Mouse (Mus musculus) neural tube, embryonic 11.5 days (tissue): ENCODE measurements around the gene Hoxa9. TPM values are rescaled to one million over a fixed set of nuclear protein-coding genes. Genes with fewer than 3 reads are reported as not detected.
A peak's percentile ranks its signal among the peaks of the same experiment; 100 is the strongest.

ENCODE experiments used
- ATAC-seq: fragments of 200-750 bp; cut with Nextera tagmentation; 2 replicates; pipeline ENCODE4 v1.8.0; 2017; ENCODE audit warnings: moderate number of reproducible peaks, mild to moderate bottlenecking, moderate TSS enrichment, moderate library complexity; ENCODE audit not compliant: insufficient read depth, low FRiP score, low TSS enrichment
- DNase-seq: peaks from one replicate; pipeline ENCODE4 v3.0.0-alpha.2; 2015; ENCODE audit warnings: low spot score
- H3K27ac ChIP-seq: fragments of 300-500 bp; sonication (generic); 2 replicates; pipeline ENCODE4 v1.5.1; 2014; ENCODE audit warnings: low read depth, mild to moderate bottlenecking, low read length
- H3K27me3 ChIP-seq: fragments of 300-500 bp; sonication (generic); 2 replicates; pipeline ENCODE4 v1.6.1; 2014; ENCODE audit warnings: mild to moderate bottlenecking, low read length, mixed read lengths; ENCODE audit not compliant: control insufficient read depth, insufficient read depth
- H3K36me3 ChIP-seq: fragments of 300-500 bp; sonication (generic); 2 replicates; pipeline ENCODE4 v1.6.1; 2014; ENCODE audit warnings: mild to moderate bottlenecking, low read length, moderate library complexity, mixed read lengths; ENCODE audit not compliant: control insufficient read depth, insufficient read depth
- H3K4me1 ChIP-seq: fragments of 300-500 bp; sonication (generic); 2 replicates; pipeline ENCODE4 v1.6.1; 2014; ENCODE audit warnings: low read length, mixed read lengths; ENCODE audit not compliant: control insufficient read depth, insufficient read depth
- H3K4me2 ChIP-seq: fragments of 300-500 bp; sonication (generic); 2 replicates; pipeline ENCODE4 v1.6.1; 2014; ENCODE audit warnings: low read depth, mild to moderate bottlenecking, moderate library complexity
- H3K4me3 ChIP-seq: fragments of 300-500 bp; sonication (generic); 2 replicates; pipeline ENCODE4 v1.5.1; 2014; ENCODE audit warnings: low read depth, low read length
- H3K9ac ChIP-seq: fragments of 300-500 bp; sonication (generic); 2 replicates; pipeline ENCODE4 v1.6.1; 2014; ENCODE audit warnings: mild to moderate bottlenecking, low read length
- H3K9me3 ChIP-seq: fragments of 300-500 bp; sonication (generic); 2 replicates; pipeline ENCODE4 v1.6.1; 2016; ENCODE audit warnings: low read length; ENCODE audit not compliant: control insufficient read depth
- WGBS: fragments of 180-500 bp; shearing (Covaris S2); extraction: QIAGEN DNeasy Blood & Tissue Kit; methylation state at CpG from one replicate; pipeline ENCODE4 v1.1.7; 2014; 5-methylcytosine and 5-hydroxymethylcytosine counted together
- microRNA counts: library from miRNA; unstranded; fragments of <30 nt; microRNA quantifications from one replicate; lab custom pipeline; 2015
- microRNA-seq: library from miRNA; unstranded; fragments of <30 nt; microRNA quantifications from one replicate; pipeline ENCODE4, GENCODE M21; 2016
- polyA plus RNA-seq: library from polyadenylated mRNA; unstranded; fragments of >200 nt; fragmentation: Nextera tagmentation; extraction: Ambion mirVana; gene quantifications from 2 replicates; pipeline ENCODE4 v1.2.1, GENCODE M21; 2014

The Hoxa9 gene
- polyA plus RNA-seq, 1 experiment from 2014 or later = 98.8 TPM

DNA sequence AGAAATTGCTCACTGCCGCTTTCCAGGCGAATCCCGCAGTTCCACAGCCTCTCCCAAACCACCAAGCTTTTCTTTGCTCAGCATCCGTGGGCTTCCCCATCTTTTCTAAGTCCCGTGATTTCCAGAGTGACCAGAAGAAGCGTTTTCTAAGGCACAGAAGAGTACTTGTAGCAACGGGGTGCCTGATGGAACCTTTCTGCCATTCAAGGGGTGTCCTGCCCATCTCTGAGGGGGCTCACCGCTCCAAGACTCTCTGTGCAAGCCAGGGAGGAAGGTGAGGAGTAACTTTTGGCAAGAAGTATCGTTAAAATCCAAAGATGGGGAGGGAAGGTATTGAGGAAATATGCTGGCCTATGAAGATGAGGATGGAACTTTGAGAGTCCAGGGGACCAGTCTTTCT, 53.1 kb downstream of the Hoxa9 start:
- H3K4me1 ChIP-seq = peaks cover 51% of the 10 kb centered on the region
- H3K9me3 ChIP-seq = no peaks in the 10 kb centered on the region
- no peaks in the 10 kb centered on the region for H3K36me3 ChIP-seq
- no peaks in the 10 kb centered on the region for H3K27me3 ChIP-seq
- WGBS = 1% methylated on average over 9 of the region's 9 CpGs
- peak overlapping the region; percentile 100 for H3K27ac ChIP-seq
- ATAC-seq = no peak
- DNase-seq = peak; percentile 54
- H3K4me2 ChIP-seq = peak overlapping the region; percentile 78
- H3K4me3 ChIP-seq = peak overlapping the region; percentile 91
- peak overlapping the region; percentile 99 for H3K9ac ChIP-seq

DNA sequence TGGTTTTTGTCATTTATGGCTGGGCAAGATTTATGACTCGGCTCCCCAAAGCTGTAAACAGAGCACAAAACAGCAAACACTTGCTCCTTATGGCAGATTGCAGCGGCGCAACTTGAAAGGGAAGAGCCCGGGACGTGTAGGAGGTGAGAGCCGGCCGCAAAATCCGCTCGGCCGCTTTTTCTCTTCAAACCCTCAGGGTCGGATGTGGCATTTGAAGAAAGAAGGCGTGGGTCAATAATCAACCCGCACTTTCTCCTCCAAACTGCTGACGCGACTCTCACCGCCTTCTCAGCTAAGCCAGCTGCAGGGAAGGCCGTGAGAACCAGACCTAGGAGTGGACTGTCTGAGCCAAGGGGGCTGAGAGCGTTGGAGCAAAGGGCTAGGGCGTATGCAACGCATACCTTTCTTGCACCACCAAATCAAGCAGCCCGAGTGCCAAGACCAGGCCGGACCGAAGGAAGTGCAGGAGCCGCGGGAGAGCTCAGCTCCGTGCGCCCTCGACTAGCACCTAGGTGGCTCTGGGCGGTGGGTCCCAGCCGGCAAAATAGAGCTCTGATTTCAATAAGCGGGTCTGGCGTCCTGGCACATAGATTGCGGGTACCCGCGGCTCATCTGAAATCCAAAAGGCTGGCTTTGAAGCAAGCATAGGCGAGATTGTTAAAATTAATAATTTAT, 53.7 kb downstream of the Hoxa9 start, which contains the start of gene 5730596B20Rik:
5730596B20Rik (plus strand) TSS at position 438 of the 675 bp plus-strand sequence.
- peaks cover 48% of the 10 kb centered on the region for H3K4me1 ChIP-seq

DNA sequence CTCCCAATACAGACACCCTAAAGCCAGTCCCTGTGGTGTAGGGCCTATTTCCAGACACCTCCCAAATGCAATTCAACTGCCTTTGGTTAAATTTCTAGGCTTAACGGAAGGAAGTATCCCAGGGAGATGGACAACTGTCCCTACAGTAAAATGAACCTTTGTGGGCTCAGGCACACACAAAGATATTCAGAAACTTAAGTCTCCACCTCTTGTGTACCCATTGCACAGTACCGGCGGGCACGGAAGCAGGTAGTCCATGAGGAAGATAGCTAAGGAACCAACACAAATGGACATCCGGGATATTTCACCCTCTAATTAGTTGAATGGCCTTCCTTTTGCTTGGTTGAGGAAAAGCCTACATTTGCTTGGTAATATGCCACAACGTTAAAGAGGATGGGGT, 54.5 kb downstream of the Hoxa9 start:
- Histone ChIP-seq H3K4me2 (peak overlapping the region; percentile 78), H3K9me3 (no peaks in the 10 kb centered on the region), H3K9ac (peak overlapping the region; percentile 99), H3K36me3 (peaks cover 3% of the 10 kb centered on the region; the same call in 1 of the 2 replicates), H3K27me3 (no peaks in the 10 kb centered on the region), H3K27ac (peak overlapping the region; percentile 100), H3K4me1 (peaks cover 48% of the 10 kb centered on the region), H3K4me3 (peak overlapping the region; percentile 91)
- ATAC-seq (no peak), DNase-seq (peak; percentile 66)
- WGBS = 1% methylated on average over 6 of the region's 6 CpGs

More for the DNA sequence above, 53.7 kb downstream of the Hoxa9 start, which contains the start of gene 5730596B20Rik:
- peak; percentile 84 for DNase-seq
- H3K9ac ChIP-seq = peak within 1 kb of the TSS; percentile 99
- ATAC-seq = peak; percentile 22; the same call in 1 of the 2 replicates
- under 1% methylated on average over 36 of the region's 36 CpGs for WGBS
- peak within 1 kb of the TSS; percentile 91 for H3K4me3 ChIP-seq
- H3K36me3 ChIP-seq = peaks cover 1% of the 10 kb centered on the region; the same call in 1 of the 2 replicates
- peak within 1 kb of the TSS; percentile 78 for H3K4me2 ChIP-seq
- H3K27me3 ChIP-seq = no peaks in the 10 kb centered on the region
- H3K27ac ChIP-seq = peak within 1 kb of the TSS; percentile 100
- H3K9me3 ChIP-seq = no peaks in the 10 kb centered on the region

DNA sequence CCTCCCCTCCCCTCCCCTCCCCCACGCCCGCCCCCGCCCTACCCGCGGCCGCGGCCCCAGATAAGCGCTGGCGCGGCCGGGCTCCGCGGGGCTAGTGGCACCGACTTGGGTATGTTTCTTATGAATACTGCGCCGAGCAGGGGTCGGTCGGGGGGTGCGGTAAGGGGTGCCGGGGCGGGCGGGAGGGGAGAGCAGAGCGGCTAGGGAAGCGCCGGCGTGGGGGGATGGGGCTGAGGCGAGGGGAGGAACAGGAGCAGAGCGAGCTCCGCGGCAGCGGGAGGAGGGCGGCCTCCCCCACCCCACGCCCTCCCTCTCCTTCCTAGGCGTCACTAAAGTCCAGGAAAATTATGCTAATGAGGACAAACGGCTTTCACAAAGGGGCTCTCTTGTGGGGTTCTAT, 55.0 kb downstream of the Hoxa9 start:
- Histone ChIP-seq H3K36me3 (peaks cover 3% of the 10 kb centered on the region; the same call in 1 of the 2 replicates), H3K27ac (peak overlapping the region; percentile 100), H3K27me3 (no peaks in the 10 kb centered on the region), H3K9me3 (no peaks in the 10 kb centered on the region), H3K9ac (peak overlapping the region; percentile 99), H3K4me2 (peak overlapping the region; percentile 78), H3K4me1 (peaks cover 48% of the 10 kb centered on the region), H3K4me3 (peak overlapping the region; percentile 91)
- ATAC-seq (peak; percentile 32), DNase-seq (peak; percentile 89)
- under 1% methylated on average over 14 of the region's 35 CpGs for WGBS

DNA sequence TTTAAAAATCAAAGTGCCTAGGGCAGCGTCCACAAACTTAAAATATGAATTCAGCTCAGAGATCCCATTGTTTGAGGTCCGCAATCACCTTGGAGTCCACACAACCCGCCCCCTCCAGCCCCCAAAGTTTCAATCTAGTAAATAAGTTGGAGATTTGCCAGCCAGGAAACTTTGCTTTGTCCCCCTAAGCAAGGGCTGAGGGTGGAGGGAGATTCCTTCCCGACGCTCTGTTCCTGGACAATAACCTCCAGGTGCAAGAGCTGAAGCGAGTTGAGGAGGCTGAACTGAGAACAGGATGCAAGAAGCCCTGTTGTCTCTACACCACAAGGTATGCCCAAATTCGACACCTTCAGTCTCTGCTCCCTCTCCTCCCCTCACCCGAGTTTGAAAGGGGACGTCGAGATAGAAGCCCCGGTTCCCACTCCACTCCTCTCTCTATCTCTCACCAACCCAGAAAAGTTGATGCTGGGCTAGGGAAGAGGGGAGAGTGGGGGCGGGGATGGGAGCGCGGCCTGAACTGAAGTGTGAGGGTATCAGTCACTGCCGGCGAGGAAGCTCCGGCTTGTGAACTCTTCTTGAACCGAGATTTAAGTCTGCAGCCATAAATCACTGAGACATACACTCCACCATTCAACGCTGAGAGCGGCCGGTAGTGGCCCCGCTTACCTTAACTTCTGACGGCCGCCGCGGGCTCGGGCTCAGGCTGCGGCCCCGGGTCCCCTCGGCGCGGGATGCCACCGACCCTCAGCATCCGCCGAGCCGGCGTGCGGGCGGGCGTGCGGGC, 55.7 kb downstream of the Hoxa9 start:
- Histone ChIP-seq H3K27ac (peak overlapping the region; percentile 100), H3K36me3 (peaks cover 3% of the 10 kb centered on the region), H3K4me1 (peaks cover 48% of the 10 kb centered on the region), H3K4me3 (peak overlapping the region; percentile 91), H3K9me3 (no peaks in the 10 kb centered on the region), H3K27me3 (no peaks in the 10 kb centered on the region), H3K9ac (peak overlapping the region; percentile 99), H3K4me2 (peak overlapping the region; percentile 78)
- ATAC-seq (peak; percentile 63), DNase-seq (peak; percentile 91)
- WGBS = under 1% methylated on average over 40 of the region's 41 CpGs

DNA sequence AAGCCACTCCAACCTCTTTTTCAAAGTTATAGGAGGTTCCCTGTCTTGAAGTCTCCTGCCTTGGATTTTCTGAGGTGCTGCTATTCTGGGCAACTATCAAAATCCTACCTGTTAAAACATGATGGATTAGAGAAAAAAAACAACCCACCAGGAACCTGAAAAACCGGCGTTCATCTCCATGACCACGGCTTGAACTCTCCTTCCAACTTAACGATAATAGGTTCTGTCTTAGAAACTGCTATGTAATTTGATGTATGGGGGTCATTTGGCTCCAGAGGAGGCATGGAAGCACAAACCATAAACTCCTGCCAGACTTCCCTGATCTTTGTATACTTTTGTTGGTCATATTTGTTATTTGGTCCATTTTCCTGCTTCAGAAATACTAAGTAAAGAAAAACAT, 57.2 kb downstream of the Hoxa9 start:
- H3K4me3 ChIP-seq = peak overlapping the region; percentile 91
- peak overlapping the region; percentile 78 for H3K4me2 ChIP-seq
- H3K27ac ChIP-seq = peak overlapping the region; percentile 100
- peaks cover 8% of the 10 kb centered on the region for H3K36me3 ChIP-seq
- H3K9me3 ChIP-seq = no peaks in the 10 kb centered on the region
- no peaks in the 10 kb centered on the region for H3K27me3 ChIP-seq
- ATAC-seq = no peak
- peak overlapping the region; percentile 32 for H3K9ac ChIP-seq
- WGBS = 0% methylated on average over 4 of the region's 4 CpGs
- H3K4me1 ChIP-seq = peaks cover 52% of the 10 kb centered on the region
- DNase-seq = peak; percentile 41

MicroRNAs encoded within 50 kb of the gene (microRNA counts, 519-probe panel; counts per million panel counts)
- microRNA mmu-miR-196b (lab: Ali Mortazavi, UCI) = 5,281 counts per million, percentile 92 among the panel's probes with 10 or more counts

Small RNAs within 50 kb of the gene (microRNA-seq; reads per million reads assigned to microRNA genes)
- 12,174 reads per million, percentile 97 among the genes with 10 or more reads in this experiment for gene Mir196b

Other genes with a start within 250 kb of the Hoxa9 start
- 70.1 and 71.8 TPM in 2 replicates for gene Skap2, start 218.5 kb downstream of the Hoxa9 start, polyA plus RNA-seq
- gene Hoxa1, start 72.8 kb downstream of the Hoxa9 start, polyA plus RNA-seq = 8.0 and 9.3 TPM in 2 replicates
- 36.0 and 37.5 TPM in 2 replicates for gene Hoxa2, start 66.3 kb downstream of the Hoxa9 start, polyA plus RNA-seq
- 4.1 and 4.5 TPM in 2 replicates for gene 5730596B20Rik, start 53.6 kb downstream of the Hoxa9 start, polyA plus RNA-seq
- 10.2 and 11.7 TPM in 2 replicates for gene Hoxa4, start 39.3 kb downstream of the Hoxa9 start, polyA plus RNA-seq
- 53.4 and 56.5 TPM in 2 replicates for gene Hoxa5, start 26.5 kb downstream of the Hoxa9 start, polyA plus RNA-seq
- gene Hoxa6, start 22.4 kb downstream of the Hoxa9 start, polyA plus RNA-seq = 16.0 and 18.8 TPM in 2 replicates
- 20.2 TPM in 2 replicates for gene Hoxa3, start 17.8 kb downstream of the Hoxa9 start, polyA plus RNA-seq
- gene Gm28308, start 17.8 kb downstream of the Hoxa9 start, polyA plus RNA-seq = not detected in 2 replicates
- gene Hoxa7, start 9.2 kb downstream of the Hoxa9 start, polyA plus RNA-seq = 61.2 and 71.3 TPM in 2 replicates
- gene Hoxa10, start 9.8 kb upstream of the Hoxa9 start, polyA plus RNA-seq = 70.6 and 72.8 TPM in 2 replicates
- gene Hoxa11, start 14.7 kb upstream of the Hoxa9 start, polyA plus RNA-seq = 6.0 and 6.7 TPM in 2 replicates
- 0.11 and 0.26 TPM in 2 replicates for gene Hoxa13, start 29.8 kb upstream of the Hoxa9 start, polyA plus RNA-seq
- gene Evx1, start 82.4 kb upstream of the Hoxa9 start, polyA plus RNA-seq = 1.9 TPM in 2 replicates